Mouse (Mus musculus) T-helper 2 cell (primary cell): Measurements from ENCODE around the gene H2afz.

Experiments
- in situ Hi-C: fragments of 300-600 bp; cut with MboI, MseI; formaldehyde crosslinking; loops from one replicate; pipeline ENCODE4 v1.15.1; 2025; ENCODE audit warnings: high pct_unique_total_duplicates

H2afz gene

GRCm38 (mm10) chr3:137863330-137864123 lies 760 bp upstream of the H2afz start:
- in situ Hi-C loops, result no loop called here

- in situ Hi-C loops, result loop anchor here (5.0 kb wide), 1 partner anchor 282 kb away; no protein-coding TSS in a partner anchor
Measured at GRCm38 (mm10) chr3:137864988-137865982, 998 bp downstream of the H2afz start.

- in situ Hi-C loops, result loop anchor here (5.0 kb wide), 1 partner anchor 280 kb away; no protein-coding TSS in a partner anchor
Measured at GRCm38 (mm10) chr3:137867133-137867436, 2.8 kb downstream of the H2afz start.

- in situ Hi-C loops, result loop anchor here (5.0 kb wide), 1 partner anchor 280 kb away; no protein-coding TSS in a partner anchor
Measured at GRCm38 (mm10) chr3:137867437-137868093, 3.3 kb downstream of the H2afz start, which contains the start of gene Dnajb14. Dnajb14 (plus strand) TSS chr3:137867675.

GRCm38 (mm10) chr3:137868094-137868913 lies 4.0 kb downstream of the H2afz start:
- in situ Hi-C loops, result loop anchor here (5.0 kb wide), 1 partner anchor 279 kb away; no protein-coding TSS in a partner anchor

GRCm38 (mm10) chr3:137869395-137869794 lies 5.1 kb downstream of the H2afz start:
- in situ Hi-C loops, result loop anchor here (5.0 kb wide), 1 partner anchor 278 kb away; no protein-coding TSS in a partner anchor

- in situ Hi-C loops, result no loop called here
Measured at GRCm38 (mm10) chr3:137879313-137879712, 15.0 kb downstream of the H2afz start.

GRCm38 (mm10) chr3:137880109-137880748 lies 15.9 kb downstream of the H2afz start:
- in situ Hi-C loops, result loop anchor here (5.0 kb wide), 1 partner anchor 107 kb away; no protein-coding TSS in a partner anchor

- in situ Hi-C loops, result loop anchor here (5.0 kb wide), 1 partner anchor 106 kb away; no protein-coding TSS in a partner anchor
Measured at GRCm38 (mm10) chr3:137881093-137881492, 16.8 kb downstream of the H2afz start.

GRCm38 (mm10) chr3:137887961-137888360 lies 23.7 kb downstream of the H2afz start:
- in situ Hi-C loops, result no loop called here

GRCm38 (mm10) chr3:137891089-137891488 lies 26.8 kb downstream of the H2afz start:
- in situ Hi-C loops, result no loop called here

GRCm38 (mm10) chr3:137892118-137892517 lies 27.8 kb downstream of the H2afz start:
- in situ Hi-C loops, result no loop called here

- in situ Hi-C loops, result no loop called here
Measured at GRCm38 (mm10) chr3:137893789-137894188, 29.5 kb downstream of the H2afz start.

GRCm38 (mm10) chr3:137895196-137895595 lies 30.9 kb downstream of the H2afz start:
- in situ Hi-C loops, result no loop called here

GRCm38 (mm10) chr3:137896386-137896785 lies 32.1 kb downstream of the H2afz start:
- in situ Hi-C loops, result no loop called here

- in situ Hi-C loops, result no loop called here
Measured at GRCm38 (mm10) chr3:137896867-137897266, 32.6 kb downstream of the H2afz start.

GRCm38 (mm10) chr3:137897685-137898084 lies 33.4 kb downstream of the H2afz start:
- in situ Hi-C loops, result no loop called here

GRCm38 (mm10) chr3:137900149-137900548 lies 35.9 kb downstream of the H2afz start:
- in situ Hi-C loops, result no loop called here

GRCm38 (mm10) chr3:137913093-137913492 lies 48.8 kb downstream of the H2afz start:
- in situ Hi-C loops, result loop anchor here (5.0 kb wide), 1 partner anchor 41 kb away; no protein-coding TSS in a partner anchor

GRCm38 (mm10) chr3:137914567-137914966 lies 50.3 kb downstream of the H2afz start:
- in situ Hi-C loops, result loop anchor here (5.0 kb wide), 1 partner anchor 42 kb away; no protein-coding TSS in a partner anchor
